Mouse (Mus musculus): ENCODE data around the gene Plcd3. TPM values are rescaled to one million over a fixed set of nuclear protein-coding genes. Genes with fewer than 3 reads are reported as not detected.

Gene Plcd3
- total and polyA plus RNA-seq, 3 experiments = 2.0 to 2.6 TPM; not detected in 1

GRCm38 (mm10) chr11:103144309-103145285 lies 43.1 kb upstream of the Plcd3 start:
- no peaks in the 10 kb centered on the region for H3K9me3 ChIP-seq (replicated peaks; ENCODE audit: insufficient read depth, low read length)
- no peak overlapping the region for H3K27ac ChIP-seq (ENCODE audit: control insufficient read depth, low read depth, low read length)
- no peaks in the 10 kb centered on the region for H3K79me2 ChIP-seq (ENCODE audit: control insufficient read depth, insufficient read depth, low read length, poor library complexity)
- H3K9ac ChIP-seq (ENCODE audit: control insufficient read depth, low read depth, low read length, poor library complexity, severe bottlenecking) = no peak overlapping the region
- no peaks in the 10 kb centered on the region for H3K27me3 ChIP-seq (ENCODE audit: control insufficient read depth in 1 of 2, insufficient read depth in 2 of 2, low read length in 2 of 2)
- TF ChIP-seq POLR2AphosphoS5 (IDR thresholded peaks at IDR 0.05; ENCODE audit: borderline replicate concordance, low read depth, low read length) (no peak), USF1 (IDR thresholded peaks at IDR 0.05; ENCODE audit: low read depth, low read length) (no peak), UBTF (IDR thresholded peaks at IDR 0.05; ENCODE audit: borderline replicate concordance, insufficient read depth, low read depth, low read length) (no peak), BHLHE40 (IDR thresholded peaks at IDR 0.05; ENCODE audit: borderline replicate concordance, low read depth, low read length) (no peak), MAFK (IDR thresholded peaks at IDR 0.05; ENCODE audit: borderline replicate concordance, low read depth, low read length) (no peak), HCFC1 (IDR thresholded peaks at IDR 0.05; ENCODE audit: low read depth, low read length) (no peak), KAT2A (conservative IDR thresholded peaks at IDR 0.05; ENCODE audit: low read depth, low read length) (no peak), CTCF (IDR thresholded peaks at IDR 0.05 in 2 of 3, conservative IDR thresholded peaks at IDR 0.05 in 1 of 3; ENCODE audit: control insufficient read depth in 1 of 3, insufficient read depth in 1 of 3, low read depth in 2 of 3, low read length in 3 of 3, poor library complexity in 1 of 3, severe bottlenecking in 1 of 3) (no peak), JUND (IDR thresholded peaks at IDR 0.05; ENCODE audit: low read depth, low read length) (no peak)
- peaks cover 0 to 5% of the 10 kb centered on the region in 2 experiments; a peak in 3 of 4 replicates for H3K4me1 ChIP-seq (ENCODE audit: control insufficient read depth in 1 of 2, insufficient read depth in 2 of 2, low read length in 2 of 2)
- H3K4me3 ChIP-seq (ENCODE audit: control insufficient read depth in 1 of 2, insufficient read depth in 1 of 2, low read depth in 2 of 2, low read length in 2 of 2) = no peak overlapping the region
- H3K36me3 ChIP-seq (ENCODE audit: control insufficient read depth in 1 of 2, insufficient read depth in 2 of 2, low read length in 2 of 2) = peaks cover 0 to 4% of the 10 kb centered on the region in 2 experiments; a peak in 1 of 4 replicates
- DNase-seq (ENCODE audit: low read depth, low spot score) = no peak

- H3K36me3 ChIP-seq (ENCODE audit: control insufficient read depth in 1 of 2, insufficient read depth in 2 of 2, low read length in 2 of 2) = peaks cover 0 to 4% of the 10 kb centered on the region in 2 experiments; a peak in 1 of 4 replicates
- H3K27me3 ChIP-seq (ENCODE audit: control insufficient read depth in 1 of 2, insufficient read depth in 2 of 2, low read length in 2 of 2) = no peaks in the 10 kb centered on the region
- H3K4me1 ChIP-seq (ENCODE audit: control insufficient read depth in 1 of 2, insufficient read depth in 2 of 2, low read length in 2 of 2) = peaks cover 0 to 5% of the 10 kb centered on the region in 2 experiments; a peak in 3 of 4 replicates
- TF ChIP-seq HCFC1 (IDR thresholded peaks at IDR 0.05; ENCODE audit: low read depth, low read length) = 0 out of 2 replicates have a peak, but pooled peaks have one; percentile 28
- TF ChIP-seq NRF1 (IDR thresholded peaks at IDR 0.05; ENCODE audit: insufficient read depth, low read depth, low read length, poor library complexity, severe bottlenecking) = peak; percentile 68
- no peak for TF ChIP-seq BHLHE40 (IDR thresholded peaks at IDR 0.05; ENCODE audit: borderline replicate concordance, low read depth, low read length)
- no peak overlapping the region for H3K27ac ChIP-seq (ENCODE audit: control insufficient read depth, low read depth, low read length)
- H3K79me2 ChIP-seq (ENCODE audit: control insufficient read depth, insufficient read depth, low read length, poor library complexity) = no peaks in the 10 kb centered on the region
- H3K9ac ChIP-seq (ENCODE audit: control insufficient read depth, low read depth, low read length, poor library complexity, severe bottlenecking) = peak overlapping the region; percentile 0; the same call in 1 of the 2 replicates
- H3K9me3 ChIP-seq (replicated peaks; ENCODE audit: insufficient read depth, low read length) = no peaks in the 10 kb centered on the region
- H3K4me3 ChIP-seq (ENCODE audit: control insufficient read depth in 1 of 2, insufficient read depth in 1 of 2, low read depth in 2 of 2, low read length in 2 of 2) = no peak overlapping the region
- DNase-seq (ENCODE audit: low read depth, low spot score) = peak; percentile 32
These were observed 41.2 kb upstream of the Plcd3 start for GRCm38 (mm10) chr11:103142441-103143182.
